Mouse (Mus musculus): ENCODE measurements around the gene Krtap1-5. TPM values are rescaled to one million over a fixed set of nuclear protein-coding genes. Genes with fewer than 3 reads are reported as not detected.
"Not testable (repeated sequence)": the region's sequence is repeated elsewhere in the genome, so short reads cannot be mapped to it uniquely, and the experiment has no call there.

The Krtap1-5 gene
- total RNA-seq (2021): not detected
- long read RNA-seq, experiment 1: 0 reads
- long read RNA-seq, experiment 2: 0 reads

DNA sequence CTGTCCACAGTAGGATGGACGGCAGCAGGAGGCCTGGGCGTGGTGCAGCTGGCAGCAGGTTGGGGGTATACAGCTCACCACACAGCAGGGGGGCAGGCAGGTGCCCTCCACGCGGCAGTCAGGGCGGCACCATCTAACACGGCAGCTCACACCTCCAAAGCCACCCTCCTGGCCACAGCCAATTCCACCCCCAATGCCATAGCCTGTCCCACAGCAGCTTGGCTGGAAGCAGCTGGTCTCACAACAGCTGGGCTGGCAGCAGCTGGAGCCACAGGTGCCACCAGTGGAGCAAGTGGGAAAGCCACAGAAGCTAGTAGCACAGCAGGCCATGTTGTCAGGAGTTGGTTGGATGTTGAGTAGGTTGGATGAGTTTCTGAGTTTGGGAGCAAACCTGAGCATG lies at the start of gene Krtap1-5:
Gene Krtap1-5, minus strand, starts transcription at position 381 of the 400 bp plus-strand sequence.
- no peak for DNase-seq

DNA sequence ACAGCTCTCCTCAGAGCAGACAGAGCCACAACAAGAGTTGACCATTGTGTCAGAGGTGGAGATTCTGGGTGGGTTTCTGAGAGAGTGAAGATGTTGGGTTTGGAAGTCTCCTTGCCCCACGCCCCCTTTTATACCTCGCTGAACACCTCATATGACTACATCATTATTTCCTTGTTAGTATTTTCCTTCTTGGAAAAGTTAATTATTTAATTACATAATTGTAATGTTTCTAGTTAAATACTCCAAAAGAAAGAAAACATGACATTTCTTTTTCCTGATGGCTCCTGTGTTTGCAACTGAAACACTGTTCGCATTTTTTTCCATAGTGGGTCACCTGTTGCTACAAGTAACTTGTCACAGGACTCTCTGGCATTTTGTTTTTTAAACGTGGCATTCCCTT lies 47.3 kb upstream of the Krtap1-5 start, which contains the start of gene Krtap4-1:
Gene Krtap4-1, minus strand, starts transcription at position 101 of the 400 bp plus-strand sequence.
- no peak for DNase-seq

DNA sequence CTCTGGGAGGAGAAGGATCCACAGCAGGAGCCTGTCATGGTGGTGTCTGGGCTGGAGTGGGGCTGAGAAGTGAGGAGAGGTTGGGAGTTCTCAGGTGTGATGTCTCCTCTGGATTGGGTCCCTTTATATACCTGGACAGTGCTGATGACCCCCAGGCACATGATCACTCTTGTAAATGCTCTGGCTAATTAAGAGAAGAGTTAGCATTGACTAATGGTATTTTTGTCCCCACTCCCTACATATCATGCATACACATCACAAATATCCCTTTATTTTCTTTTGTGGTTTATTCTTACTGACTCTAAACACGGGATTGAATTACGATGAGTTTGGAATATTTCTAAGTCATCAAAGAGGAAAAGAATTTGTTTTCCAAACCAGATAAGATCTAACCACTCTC lies 39.5 kb upstream of the Krtap1-5 start, which contains the start of gene Gm11562:
Gene Gm11562, minus strand, starts transcription at position 101 of the 400 bp plus-strand sequence.
- DNase-seq: no peak

DNA sequence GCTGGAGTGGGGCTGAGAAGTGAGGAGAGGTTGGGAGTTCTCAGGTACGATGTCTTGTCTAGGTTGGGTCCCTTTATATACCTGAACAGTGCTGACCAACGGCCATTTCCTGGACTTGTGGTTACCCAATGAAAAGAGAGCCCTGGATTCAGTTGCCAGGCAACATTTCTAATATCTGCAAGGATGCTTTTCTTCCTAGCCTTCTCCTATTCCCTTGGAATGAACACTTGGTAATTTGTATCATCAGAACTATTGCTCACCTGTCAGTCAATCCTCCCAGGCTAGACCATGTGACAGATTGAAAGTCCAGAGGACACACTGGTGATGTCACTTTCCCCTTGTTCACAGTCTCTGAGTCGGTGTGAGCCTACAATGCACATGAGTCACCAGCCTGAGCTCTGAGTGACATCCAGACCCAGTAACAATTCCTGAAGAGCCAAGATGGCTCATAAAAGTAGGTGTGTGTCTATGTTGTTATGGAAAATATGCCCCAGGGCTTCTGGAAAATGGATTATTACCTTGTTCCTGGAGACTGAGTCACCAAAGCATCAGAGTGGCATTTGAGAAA lies 34.1 kb upstream of the Krtap1-5 start, which contains the start of gene Krtap2-4:
Gene Krtap2-4, minus strand, starts transcription at position 51 of the 568 bp plus-strand sequence.
- no peak for DNase-seq

DNA sequence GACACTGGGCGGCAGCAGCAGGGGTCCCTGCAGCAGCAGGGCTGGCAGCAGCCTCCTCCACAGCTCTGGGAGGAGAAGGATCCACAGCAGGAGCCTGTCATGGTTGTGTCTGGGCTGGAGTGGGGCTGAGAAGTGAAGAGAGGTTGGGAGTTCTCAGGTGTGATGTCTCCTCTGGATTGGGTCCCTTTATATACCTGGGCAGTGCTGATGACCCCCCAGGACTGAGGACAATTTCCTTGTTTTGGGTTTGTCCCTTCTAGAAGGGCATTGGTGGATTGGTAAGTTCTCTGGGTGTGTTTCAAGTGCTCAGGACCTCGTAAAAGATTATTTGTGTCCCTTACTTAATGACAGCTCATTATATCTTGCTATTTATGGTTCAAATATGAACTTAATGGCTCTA lies 29.3 kb upstream of the Krtap1-5 start, which contains the start of gene Gm11937:
Gene Gm11937, minus strand, starts transcription at position 101 of the 400 bp plus-strand sequence.
- DNase-seq: not testable (repeated sequence)

DNA sequence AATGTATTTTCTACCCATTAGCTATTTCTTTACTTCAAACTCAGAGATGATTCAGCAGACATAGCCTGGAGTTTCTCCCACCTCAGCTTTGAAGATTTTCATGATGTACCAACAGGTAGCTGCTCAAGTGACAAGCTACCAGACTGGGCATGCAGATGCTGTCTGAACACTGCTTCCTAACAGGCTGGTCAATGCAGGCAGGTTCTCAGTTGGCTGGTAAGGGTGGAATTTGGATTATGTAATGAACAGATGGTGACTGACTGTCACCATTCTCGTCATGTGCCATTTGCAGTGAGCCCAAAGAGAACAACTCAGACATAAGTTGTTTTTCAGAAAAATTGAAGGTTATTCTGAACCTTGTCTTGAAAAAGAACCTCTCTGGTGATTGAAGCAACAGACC lies 28.3 kb upstream of the Krtap1-5 start:
- DNase-seq: no peak

DNA sequence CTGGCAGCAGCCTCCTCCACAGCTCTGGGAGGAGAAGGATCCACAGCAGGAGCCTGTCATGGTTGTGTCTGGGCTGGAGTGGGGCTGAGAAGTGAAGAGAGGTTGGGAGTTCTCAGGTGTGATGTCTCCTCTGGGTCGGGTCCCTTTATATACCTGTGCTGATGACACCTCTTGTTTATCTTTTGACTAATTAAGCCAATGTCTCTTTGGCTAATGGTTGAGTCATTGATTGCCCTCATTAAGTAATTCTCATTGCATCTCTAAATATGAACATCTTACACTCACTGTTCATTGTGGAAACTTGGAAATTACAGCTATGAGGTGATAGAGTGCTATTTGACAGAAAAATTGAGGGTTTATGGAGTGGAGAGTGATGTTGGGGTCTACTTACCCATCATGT lies 22.4 kb upstream of the Krtap1-5 start, which contains the start of gene Gm11938:
Gene Gm11938, minus strand, starts transcription at position 101 of the 400 bp plus-strand sequence.
- not testable (repeated sequence) for DNase-seq

DNA sequence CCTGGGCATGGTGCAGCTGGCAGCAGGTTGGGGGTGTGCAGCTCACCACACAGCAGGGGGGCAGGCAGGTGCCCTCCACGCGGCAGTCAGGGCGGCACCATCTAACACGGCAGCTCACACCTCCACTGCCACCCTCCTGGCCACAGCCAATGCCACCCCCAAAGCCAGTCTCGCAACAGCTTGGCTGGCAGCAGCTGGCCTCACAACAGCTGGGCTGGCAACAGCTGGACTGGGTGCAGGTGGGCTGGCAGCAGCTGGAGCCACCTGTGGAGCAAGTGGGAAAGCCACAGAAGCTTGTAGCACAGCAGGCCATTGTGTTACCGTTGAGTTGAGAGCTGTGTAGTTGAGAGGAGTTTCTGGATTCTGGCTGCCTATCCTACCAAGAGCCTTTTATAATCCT lies 16.9 kb upstream of the Krtap1-5 start, which contains the start of gene Krtap9-3:
Gene Krtap9-3, minus strand, starts transcription at position 364 of the 400 bp plus-strand sequence.
- not testable (repeated sequence) for DNase-seq

DNA sequence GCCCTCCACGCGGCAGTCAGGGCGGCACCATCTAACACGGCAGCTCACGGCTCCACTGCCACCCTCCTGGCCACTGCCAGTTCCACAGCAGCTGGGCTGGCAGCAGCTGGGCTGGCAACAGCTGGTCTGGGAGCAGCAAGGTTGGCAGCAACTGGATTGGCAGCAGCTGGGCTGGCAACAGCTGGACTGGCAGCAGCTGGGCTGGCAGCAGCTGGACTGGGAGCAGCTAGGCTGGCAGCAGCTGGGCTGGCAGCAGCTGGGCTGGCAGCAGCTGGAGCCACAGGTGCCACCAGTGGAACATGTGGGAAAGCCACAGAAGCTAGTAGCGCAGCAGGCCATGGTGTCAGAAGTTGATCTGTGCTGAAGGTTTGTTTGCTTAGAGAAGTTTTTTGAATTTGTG lies 10.2 kb upstream of the Krtap1-5 start, which contains the start of gene Krtap1-3:
Gene Krtap1-3, minus strand, starts transcription at position 359 of the 400 bp plus-strand sequence.
- no peak for DNase-seq

DNA sequence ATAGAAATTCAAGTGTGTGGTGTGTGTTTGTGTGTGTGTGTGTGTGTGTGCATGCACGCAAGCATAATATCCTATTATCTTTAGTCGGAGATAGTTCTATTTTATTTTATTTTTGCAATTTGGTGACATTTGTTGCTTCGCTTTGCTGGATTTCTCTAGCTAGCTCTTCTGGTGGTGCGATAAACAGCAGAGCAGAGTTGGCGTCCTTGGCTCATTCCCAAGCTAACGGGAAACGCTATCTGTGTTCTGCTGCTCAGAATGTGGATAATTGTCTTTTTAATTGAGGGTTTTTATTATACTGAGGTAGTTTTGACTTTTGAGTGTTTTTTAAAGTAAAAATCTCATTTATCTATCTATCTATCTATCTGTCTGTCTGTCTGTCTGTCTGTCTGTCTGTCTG lies 4.3 kb upstream of the Krtap1-5 start:
- no peak for DNase-seq

DNA sequence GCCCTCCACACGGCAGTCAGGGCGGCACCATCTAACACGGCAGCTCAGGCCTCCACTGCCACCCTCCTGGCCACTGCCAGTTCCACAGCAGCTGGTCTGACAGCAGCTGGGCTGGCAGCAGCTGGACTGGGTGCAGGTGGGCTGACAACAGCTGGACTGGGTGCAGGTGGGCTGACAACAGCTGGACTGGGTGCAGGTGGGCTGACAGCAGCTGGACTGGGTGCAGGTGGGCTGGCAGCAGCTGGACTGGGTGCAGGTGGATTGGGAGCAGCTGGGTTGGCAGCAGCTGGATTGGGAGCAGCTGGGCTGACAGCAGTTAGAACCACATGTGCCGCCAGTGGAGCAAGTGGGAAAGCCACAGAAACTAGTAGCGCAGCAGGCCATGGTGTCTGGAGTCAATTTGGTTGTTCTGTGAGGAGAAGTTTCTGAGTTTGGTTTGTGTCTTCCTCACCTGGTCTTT lies 2.5 kb upstream of the Krtap1-5 start, which contains the start of gene Krtap1-4:
Gene Krtap1-4, minus strand, starts transcription at position 410 of the 460 bp plus-strand sequence.
- DNase-seq: no peak

DNA sequence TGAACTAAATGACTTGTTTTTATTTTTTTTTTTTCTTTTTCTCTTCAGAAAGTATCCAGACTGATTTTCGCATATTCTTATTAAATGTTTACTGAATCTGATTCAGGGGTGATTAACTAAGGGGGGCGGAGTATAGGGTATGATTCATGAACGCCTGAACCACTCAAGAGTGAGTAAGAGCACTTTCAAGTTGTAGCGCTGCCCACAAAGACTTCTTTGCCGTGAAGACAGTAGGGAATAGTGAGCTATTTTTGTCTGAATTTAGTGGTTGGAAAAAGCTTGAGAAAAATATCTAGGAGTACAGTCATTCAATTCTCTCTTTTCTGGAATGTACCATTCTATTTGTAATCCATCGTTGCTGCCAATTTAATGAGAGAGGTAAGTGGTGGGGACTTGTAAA lies 748 bp upstream of the Krtap1-5 start:
- no peak for DNase-seq

DNA sequence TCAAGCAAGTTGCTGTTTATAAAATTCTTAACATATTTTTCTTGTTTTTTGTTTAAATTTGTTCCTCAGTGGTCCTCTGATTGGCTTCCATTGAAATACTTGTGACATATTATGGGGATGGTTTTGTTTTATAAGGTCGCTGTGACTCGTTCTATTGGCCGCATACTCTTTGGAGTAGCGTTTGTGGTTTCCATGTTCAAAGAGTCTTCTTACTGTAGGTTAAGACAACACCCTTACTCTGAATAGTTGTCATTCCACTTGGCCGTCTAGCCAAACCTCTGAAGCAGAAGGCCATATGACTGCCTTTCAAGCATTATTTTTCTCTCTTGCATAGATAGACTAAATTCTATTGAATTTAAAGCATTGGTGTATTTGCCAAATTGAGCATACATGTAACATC lies 235 bp upstream of the Krtap1-5 start:
- DNase-seq: no peak

DNA sequence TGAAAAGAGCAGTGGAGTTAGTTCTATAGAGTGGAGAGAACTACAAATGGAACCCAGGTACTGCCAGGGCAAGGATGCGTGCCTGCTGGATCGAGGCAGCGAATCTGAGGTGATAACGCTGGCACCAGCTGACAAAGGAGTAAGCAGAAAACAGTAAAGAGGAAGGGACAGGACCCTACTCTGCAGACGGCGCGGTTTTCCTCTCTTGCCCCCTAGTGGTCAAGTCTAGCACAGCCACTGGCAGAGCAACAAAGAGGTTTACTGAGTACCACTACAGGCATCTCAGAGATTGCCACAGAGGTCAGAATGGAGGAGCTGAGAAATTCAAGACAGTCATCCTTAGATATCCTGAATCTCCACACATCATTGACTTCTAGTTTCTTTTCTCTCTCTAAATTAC lies 6.7 kb downstream of the Krtap1-5 start:
- peak; percentile 74 to 78 for DNase-seq

DNA sequence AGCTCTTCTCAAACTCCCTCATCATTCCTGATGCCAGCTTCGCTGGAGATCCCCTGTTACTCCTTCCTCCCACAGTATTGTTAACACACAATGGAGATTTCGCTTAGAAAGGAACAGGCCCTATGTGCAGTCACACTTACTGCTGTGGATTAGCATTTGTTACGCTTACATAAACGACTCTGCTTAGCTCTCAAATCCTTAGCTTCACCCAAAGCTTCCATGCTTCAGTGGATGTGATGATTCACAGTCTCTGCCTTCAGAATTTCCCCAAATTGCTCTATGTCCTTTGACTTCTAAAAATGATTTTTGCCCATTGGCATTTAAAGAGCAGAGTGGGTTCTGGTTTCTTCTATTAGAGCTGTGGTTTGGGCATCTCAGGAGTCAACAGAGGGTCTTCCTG lies 7.7 kb downstream of the Krtap1-5 start:
- DNase-seq: no peak

DNA sequence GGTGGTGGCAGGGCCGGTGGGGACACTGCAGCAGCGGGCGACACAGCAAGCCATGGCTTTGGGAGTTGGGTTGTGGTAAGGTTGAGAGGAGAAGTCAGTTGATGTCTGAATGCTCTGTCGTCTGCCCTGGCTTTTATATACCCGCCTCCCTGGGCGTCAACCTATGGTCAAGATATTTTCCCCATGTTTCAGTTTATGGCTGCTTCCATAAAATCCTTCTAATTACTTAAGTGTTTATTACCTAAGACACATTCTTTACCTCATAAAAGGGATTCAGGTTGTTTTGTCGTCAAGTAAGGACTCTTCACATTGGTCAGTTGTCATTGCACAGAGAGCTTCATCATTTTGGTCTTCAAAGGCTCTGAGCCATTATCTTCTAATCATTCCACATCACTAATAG lies 14.3 kb downstream of the Krtap1-5 start, which contains the start of gene Krtap3-1:
Gene Krtap3-1, minus strand, starts transcription at position 101 of the 400 bp plus-strand sequence.
- no peak for DNase-seq

DNA sequence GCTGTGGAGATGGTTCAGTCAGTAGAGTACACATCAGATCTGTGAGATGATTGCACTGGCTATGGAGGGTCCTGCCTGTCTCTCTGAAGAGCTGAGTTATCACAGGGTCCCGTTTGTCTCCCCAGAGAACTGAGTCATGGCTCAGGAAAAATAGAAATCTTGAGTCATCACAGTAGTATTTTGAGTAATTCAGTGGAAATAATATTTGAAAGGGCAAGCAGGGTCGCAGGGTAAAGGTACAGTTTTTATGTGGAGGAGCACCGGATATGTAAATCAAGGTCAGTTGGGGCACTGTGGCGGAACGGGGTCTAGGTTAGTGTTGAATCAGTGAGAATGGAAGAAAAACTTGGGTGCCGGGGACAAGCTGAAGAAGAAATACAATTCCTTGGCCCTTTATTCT lies 18.2 kb downstream of the Krtap1-5 start:
- peak in 1 of 2 experiments; percentile 1 for DNase-seq

DNA sequence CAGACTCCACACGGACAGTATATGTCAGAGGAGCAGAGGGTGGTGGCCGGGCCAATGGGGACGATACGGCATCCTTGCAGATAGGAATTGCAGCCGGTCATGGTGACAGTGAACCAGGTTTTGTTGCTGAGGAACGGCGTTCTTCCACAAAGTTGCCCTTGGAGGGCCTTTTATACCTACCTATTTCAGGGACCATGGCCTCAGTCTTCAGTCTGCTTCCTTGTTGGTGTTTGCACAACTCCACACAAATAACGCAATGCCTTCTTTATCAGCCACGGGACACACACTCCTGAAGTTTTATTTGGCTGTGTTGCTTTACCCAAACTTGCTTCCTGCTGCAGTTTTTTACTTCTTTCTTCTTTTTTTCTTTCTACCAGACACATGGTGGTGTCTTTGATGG lies 21.4 kb downstream of the Krtap1-5 start, which contains the start of gene Gm11939:
Gene Gm11939, minus strand, starts transcription at position 101 of the 400 bp plus-strand sequence.
- no peak for DNase-seq

DNA sequence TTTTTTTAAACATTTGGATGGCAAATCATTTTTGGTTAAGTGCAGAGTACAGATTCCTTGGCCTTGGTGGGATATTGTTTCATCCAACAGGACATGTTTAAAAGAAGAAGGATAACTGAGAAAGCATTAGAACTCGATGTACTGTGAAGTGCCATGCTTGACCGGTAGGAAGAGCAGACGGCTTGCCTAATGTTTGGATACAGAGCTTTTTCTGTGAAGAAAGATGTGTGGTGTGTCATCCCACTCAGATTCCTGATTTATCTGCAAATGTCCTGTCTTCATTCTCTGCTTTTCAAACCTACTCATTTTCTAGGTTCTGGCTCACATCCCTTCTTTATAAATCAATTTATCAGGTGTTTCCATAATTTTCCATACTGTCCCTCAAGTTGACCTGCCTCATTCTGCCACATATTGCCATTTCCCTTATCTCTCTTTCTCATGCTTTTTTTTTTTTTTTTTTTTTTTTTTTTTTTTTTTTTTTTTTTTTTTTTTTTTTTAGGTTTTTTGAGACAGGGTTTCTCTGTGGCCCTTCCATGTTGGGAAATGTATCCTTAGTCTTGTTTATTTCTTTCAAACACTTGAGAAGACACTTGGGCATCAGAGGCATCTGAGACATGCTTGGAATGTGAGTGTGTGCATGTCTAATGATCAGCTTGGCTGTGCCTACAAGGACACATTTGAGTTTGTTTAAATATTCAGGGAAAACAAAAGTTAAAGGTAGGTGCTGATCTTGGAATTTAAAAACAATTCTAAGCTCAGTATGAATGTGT lies 22.7 kb downstream of the Krtap1-5 start:
- DNase-seq: no peak

DNA sequence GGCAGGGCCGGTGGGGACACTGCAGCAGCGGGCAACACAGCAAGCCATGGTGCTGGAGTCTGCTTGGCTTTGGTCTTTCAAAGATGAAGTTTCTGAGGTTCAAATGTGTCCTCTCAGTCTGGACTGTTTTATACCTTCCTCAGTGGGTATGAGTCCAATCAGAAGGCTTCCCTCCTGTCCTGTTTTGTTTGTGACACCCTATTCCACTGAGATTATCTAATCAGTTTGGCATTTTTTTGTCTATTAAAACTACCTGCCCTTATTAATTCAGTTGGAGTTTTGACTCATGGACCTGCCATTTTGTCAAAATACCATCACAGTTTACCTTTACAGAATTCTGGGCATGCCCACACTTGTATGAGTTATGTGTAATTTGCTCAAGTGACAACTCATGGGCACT lies 24.1 kb downstream of the Krtap1-5 start, which contains the start of gene Krtap3-2:
Gene Krtap3-2, minus strand, starts transcription at position 101 of the 400 bp plus-strand sequence.
- no peak for DNase-seq

DNA sequence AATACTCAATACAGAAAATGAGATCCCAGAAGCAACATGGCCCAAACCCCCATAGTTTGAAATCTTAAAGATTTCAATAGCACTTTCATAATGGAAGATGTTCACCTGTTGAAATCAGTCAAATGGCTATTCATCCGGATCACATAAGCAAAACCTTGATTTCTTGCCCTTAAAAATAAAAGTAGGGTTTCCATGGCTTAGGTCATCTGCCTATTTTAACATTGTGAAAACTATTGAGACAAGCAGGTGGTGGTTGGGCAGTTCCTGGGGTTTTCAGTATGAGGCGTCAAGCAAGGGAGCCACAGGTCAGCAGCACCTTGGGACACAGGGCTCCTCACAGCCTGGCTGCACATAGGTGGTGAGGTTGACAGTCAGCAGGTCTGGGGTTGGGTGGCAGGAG lies 24.6 kb downstream of the Krtap1-5 start:
- no peak for DNase-seq

DNA sequence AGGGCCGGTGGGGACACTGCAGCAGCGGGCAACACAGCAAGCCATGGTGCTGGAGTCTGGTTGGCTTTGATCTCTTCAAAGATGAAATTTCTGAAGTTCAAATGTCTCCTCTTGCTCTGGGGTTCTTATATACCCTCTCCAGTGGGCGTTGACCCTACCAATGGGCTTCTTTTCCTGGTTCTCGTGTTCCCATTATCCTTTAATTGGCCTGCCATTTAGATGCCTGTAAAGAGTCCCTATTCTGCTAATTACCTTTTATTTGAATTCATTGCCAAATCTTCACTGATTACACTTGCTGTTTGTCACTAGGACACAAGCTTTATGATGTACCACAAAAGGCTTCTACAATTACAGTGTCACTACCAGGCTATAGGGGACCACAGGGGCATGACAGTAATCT lies 30.1 kb downstream of the Krtap1-5 start, which contains the start of gene Krtap3-3:
Gene Krtap3-3, minus strand, starts transcription at position 101 of the 400 bp plus-strand sequence.
- DNase-seq: no peak
